Mouse (Mus musculus): ENCODE data around the gene Gm17334.
A peak's percentile ranks its signal among the peaks of the same experiment; 100 is the strongest.

The Gm17334 gene

GRCm38 (mm10) chr11:53772536-53772935 is 451 bp downstream of the Gm17334 start:
- no peak for DNase-seq (ENCODE audit: low read depth in 2 of 2, low spot score in 2 of 2)

GRCm38 (mm10) chr11:53771001-53771744 is 1.8 kb downstream of the Gm17334 start:
- no peak for DNase-seq (ENCODE audit: low read depth in 2 of 2, low spot score in 2 of 2)

- DNase-seq (ENCODE audit: low read depth in 2 of 2, low spot score in 2 of 2), result peak; percentile 59
Observed at GRCm38 (mm10) chr11:53770125-53770791, 2.7 kb downstream of the Gm17334 start.

- peak; percentile 96 to 98 for DNase-seq (ENCODE audit: low read depth in 2 of 2, low spot score in 2 of 2)
Observed at GRCm38 (mm10) chr11:53769760-53770124, 3.2 kb downstream of the Gm17334 start, which contains the start of gene Irf1. TSS of gene Irf1 (plus strand) at chr11:53770014.

GRCm38 (mm10) chr11:53769185-53769576 is 3.8 kb downstream of the Gm17334 start:
- no peak for DNase-seq (ENCODE audit: low read depth in 2 of 2, low spot score in 2 of 2)

GRCm38 (mm10) chr11:53768422-53769184 is 4.4 kb downstream of the Gm17334 start:
- no peak for DNase-seq (ENCODE audit: low read depth in 2 of 2, low spot score in 2 of 2)

GRCm38 (mm10) chr11:53764581-53764980 is 8.4 kb downstream of the Gm17334 start:
- DNase-seq (ENCODE audit: low read depth in 2 of 2, low spot score in 2 of 2), result no peak

- peak; percentile 90 to 94 for DNase-seq (ENCODE audit: low read depth in 2 of 2, low spot score in 2 of 2)
Observed at GRCm38 (mm10) chr11:53763496-53764140, 9.4 kb downstream of the Gm17334 start.

- peak in 1 of 2 experiments; percentile 53 for DNase-seq (ENCODE audit: low read depth in 2 of 2, low spot score in 2 of 2)
Observed at GRCm38 (mm10) chr11:53762827-53763495, 10.0 kb downstream of the Gm17334 start.

- no peak for DNase-seq (ENCODE audit: low read depth in 2 of 2, low spot score in 2 of 2)
Observed at GRCm38 (mm10) chr11:53762426-53762825, 10.6 kb downstream of the Gm17334 start.

GRCm38 (mm10) chr11:53761822-53762221 is 11.2 kb downstream of the Gm17334 start:
- DNase-seq (ENCODE audit: low read depth in 2 of 2, low spot score in 2 of 2), result no peak

- DNase-seq (ENCODE audit: low read depth in 2 of 2, low spot score in 2 of 2), result no peak
Observed at GRCm38 (mm10) chr11:53761284-53761683, 11.7 kb downstream of the Gm17334 start.

- no peak for DNase-seq (ENCODE audit: low read depth in 2 of 2, low spot score in 2 of 2)
Observed at GRCm38 (mm10) chr11:53759545-53760406, 13.2 kb downstream of the Gm17334 start.

GRCm38 (mm10) chr11:53758791-53759351 is 14.1 kb downstream of the Gm17334 start:
- no peak for DNase-seq (ENCODE audit: low read depth in 2 of 2, low spot score in 2 of 2)

- DNase-seq (ENCODE audit: low read depth in 2 of 2, low spot score in 2 of 2), result peak in 1 of 2 experiments; percentile 40
Observed at GRCm38 (mm10) chr11:53758033-53758432, 15.0 kb downstream of the Gm17334 start.

GRCm38 (mm10) chr11:53757612-53758011 is 15.4 kb downstream of the Gm17334 start:
- no peak for DNase-seq (ENCODE audit: low read depth in 2 of 2, low spot score in 2 of 2)

- DNase-seq (ENCODE audit: low read depth in 2 of 2, low spot score in 2 of 2), result no peak
Observed at GRCm38 (mm10) chr11:53755011-53755595, 17.9 kb downstream of the Gm17334 start.

GRCm38 (mm10) chr11:53749716-53750352 is 23.2 kb downstream of the Gm17334 start:
- DNase-seq (ENCODE audit: low read depth in 2 of 2, low spot score in 2 of 2), result no peak

GRCm38 (mm10) chr11:53749306-53749705 is 23.7 kb downstream of the Gm17334 start:
- DNase-seq (ENCODE audit: low read depth in 2 of 2, low spot score in 2 of 2), result no peak

Measured in CD8-positive naive resting alpha-beta T cell, adult 2 months (primary cell).